Mouse (Mus musculus): ENCODE results near the gene Fat2.
A peak's percentile ranks its signal among the peaks of the same experiment; 100 is the strongest.

The Fat2 gene

DNA sequence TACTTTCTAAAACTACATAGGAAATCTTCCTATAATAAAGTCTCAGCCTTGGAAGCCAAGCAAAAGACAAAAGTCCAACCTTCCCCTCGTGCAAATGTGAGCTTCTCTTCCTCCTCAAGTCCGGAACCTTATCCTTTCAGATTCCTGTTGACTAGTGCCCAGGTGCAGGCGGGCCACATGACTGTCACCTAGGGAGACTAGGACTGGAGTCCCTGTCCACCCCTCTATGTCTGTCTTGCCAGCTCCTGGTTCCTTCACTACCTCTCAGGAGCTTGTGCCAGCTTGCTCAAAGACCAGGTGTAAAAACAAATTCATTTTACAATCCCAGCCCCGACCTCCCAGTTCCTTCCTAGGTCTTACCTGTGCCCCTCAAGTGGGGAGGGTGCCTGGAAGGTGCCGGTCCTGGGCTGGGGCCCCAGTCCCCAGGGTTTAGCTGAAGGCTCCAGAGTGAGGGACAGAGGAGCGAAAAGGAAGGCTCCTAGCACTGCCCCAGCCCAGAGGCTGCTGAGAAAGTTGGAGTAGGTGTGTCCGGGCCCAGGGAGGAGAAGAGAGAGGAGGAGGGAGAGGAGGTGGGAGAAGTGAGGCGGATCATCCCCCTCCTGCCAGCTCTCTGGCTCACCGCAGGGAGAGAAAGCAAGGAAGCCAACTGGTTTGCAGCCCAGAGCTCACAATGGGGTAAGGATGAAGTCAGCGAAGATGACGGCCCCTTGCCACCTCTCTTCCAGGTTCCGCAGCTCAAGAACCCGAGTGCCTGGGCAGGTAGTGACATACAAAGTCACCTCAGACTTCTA is at the start of gene Fat2:
TSS of gene Fat2 (minus strand) at position 464 of the 791 bp plus-strand sequence.
- no peak for DNase-seq (ENCODE audit: low spot score in 2 of 2)

DNA sequence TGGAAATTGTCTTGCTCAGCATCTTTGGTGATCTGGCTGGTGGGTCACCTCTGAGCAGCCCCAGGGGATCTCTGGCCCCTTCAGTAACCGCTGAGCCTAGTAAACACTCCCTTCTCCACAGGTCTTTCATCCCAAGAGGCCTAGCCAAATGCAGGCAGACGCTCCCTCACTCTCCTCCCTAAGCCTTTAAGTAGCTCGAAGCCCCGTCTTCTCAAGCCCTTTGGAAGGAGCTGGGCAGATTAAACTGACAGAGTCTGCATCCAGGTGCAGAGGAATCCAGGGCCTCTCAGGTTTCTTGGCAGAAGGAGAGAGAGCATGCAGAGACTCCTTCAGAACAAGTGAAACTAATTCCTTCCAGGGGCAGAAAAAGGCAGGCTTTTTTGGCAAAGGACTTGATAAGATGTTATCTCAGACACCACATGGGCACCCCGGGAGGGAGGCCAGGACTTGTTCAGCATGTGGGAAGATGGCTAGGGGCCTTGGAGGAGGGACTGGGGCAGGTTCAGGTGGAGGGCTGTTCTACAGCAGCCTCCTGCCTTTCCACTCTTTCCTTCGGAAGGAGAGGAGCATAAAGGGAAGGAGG is 47.2 kb upstream of the Fat2 start:
- no peak for DNase-seq (ENCODE audit: low spot score in 2 of 2)

GRCm38 (mm10) chr11:55380908-55381307 is 44.5 kb upstream of the Fat2 start:
- DNase-seq (ENCODE audit: low spot score in 2 of 2): no peak

- peak; percentile 59 to 68 for DNase-seq (ENCODE audit: low spot score in 2 of 2)
These were observed 42.0 kb upstream of the Fat2 start for GRCm38 (mm10) chr11:55378371-55378770.

DNA sequence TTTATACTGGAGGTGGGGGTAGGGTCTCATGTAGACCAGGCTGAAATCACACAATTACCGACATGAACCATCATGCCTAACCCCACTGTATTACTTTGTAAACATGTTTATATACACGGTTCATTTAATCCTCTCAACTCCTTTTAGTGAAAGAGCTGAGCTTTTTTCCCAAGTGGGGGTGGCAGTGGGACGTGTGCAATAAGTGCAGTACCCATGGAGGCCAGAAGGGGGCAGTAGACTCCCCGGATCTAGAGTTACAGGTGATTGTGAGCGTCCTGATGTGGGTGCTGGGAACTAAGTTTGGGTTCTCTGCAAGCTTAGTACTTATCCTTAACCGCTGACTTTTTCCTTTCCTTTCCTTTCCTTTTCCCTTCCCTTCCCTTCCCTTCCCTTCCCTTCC is 37.5 kb upstream of the Fat2 start:
- no peak for DNase-seq (ENCODE audit: low spot score in 2 of 2)

DNA sequence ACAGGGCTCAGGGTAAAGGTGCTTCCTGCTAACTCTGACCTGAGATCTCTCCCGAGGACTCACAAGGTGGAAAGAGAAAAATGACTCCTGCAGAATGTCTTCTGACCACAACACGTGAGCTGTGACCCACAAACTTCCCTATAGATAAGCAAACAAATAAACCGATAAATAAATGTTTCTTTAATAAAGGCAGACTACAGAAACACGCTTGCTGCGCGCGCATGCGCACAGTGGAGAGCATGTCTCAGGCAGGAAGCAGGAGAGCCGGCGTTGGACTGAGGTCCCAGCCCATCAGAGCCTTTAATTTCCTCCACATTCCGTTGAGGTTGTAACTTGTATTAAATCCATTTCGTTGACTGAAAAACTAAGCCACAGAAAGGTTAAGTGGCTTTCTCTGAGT is 37.0 kb upstream of the Fat2 start:
- no peak for DNase-seq (ENCODE audit: low spot score in 2 of 2)

DNA sequence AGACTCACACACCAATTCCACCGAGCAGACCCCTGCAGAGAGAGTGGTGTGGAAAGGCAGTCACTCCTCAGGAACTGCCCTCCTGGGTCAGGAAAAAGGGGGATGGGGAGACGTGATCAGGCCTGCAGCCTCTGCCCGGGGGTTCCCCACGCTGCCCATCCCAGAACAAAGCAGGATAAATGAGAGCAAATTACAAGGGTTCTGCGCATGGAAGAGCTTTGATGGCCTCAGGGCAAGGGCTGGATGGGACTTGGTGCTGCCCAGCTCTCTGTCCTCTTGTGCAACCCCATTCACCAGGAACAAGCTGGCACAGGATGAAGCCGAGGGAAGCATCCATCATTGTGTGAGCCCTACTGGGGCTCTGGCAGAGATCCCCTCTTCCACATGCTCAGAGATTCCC is 35.6 kb upstream of the Fat2 start:
- DNase-seq (ENCODE audit: low spot score in 2 of 2): no peak

- DNase-seq (ENCODE audit: low spot score in 2 of 2): no peak
These were observed 32.7 kb upstream of the Fat2 start for GRCm38 (mm10) chr11:55369093-55369471.

DNA sequence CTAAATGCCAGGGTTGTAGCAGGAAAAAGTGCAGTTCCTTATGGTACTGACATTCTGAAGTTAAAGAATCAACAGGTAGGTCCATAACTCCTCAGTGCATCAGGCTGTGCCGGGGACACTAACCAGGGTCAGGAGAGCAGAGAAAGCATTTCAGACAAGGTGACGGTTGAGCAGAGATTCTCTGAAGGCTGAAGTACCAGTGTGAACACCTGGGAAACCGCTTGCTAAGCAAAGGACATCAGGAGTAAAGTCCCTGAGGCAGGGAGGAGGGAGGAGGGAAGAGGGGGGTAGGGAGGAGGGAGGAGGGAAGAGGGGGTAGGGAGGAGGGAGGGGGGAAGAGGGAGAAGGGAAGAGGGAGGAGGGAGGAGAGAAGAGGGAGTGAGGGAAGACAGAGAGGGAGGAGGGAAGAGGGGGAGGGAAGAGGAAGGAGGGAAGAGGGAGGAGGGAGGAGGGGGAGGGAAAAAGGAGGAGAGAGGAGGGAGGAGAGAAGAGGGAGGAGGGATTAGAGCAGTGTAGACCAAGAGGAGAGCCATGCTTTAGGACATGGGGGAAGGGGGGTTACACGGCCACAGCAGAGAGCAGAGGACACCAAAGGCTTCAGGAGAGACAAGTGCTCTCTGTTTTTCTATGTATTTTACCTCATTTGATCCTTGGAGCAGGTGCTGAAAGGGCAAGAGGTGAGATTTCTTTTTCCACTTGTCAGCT is 32.2 kb upstream of the Fat2 start:
- no peak for DNase-seq (ENCODE audit: low spot score in 2 of 2)

- no peak for DNase-seq (ENCODE audit: low spot score in 2 of 2)
These were observed 31.4 kb upstream of the Fat2 start for GRCm38 (mm10) chr11:55367783-55368182.

- no peak for DNase-seq (ENCODE audit: low spot score in 2 of 2)
These were observed 29.5 kb upstream of the Fat2 start for GRCm38 (mm10) chr11:55365840-55366239.

DNA sequence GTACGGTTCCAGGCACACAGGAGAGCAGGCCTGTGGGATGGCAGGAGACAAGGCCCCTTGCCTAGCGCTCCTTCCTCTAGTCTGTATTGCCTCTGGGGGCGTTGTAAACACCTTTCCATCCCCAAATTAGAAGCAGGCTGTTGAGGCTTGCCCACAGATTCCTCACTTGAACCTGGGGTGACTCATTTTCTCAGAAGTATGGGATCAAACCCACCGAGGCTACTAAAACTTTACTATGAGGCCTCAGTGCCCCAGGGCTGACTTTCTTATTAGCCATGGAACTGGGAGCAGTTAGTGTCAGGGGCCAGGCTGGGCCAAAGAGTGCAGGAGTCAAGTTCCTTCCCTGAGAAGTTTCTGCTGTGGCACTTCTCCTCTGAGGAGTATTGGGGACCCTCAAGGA is 28.9 kb upstream of the Fat2 start:
- no peak for DNase-seq (ENCODE audit: low spot score in 2 of 2)

DNA sequence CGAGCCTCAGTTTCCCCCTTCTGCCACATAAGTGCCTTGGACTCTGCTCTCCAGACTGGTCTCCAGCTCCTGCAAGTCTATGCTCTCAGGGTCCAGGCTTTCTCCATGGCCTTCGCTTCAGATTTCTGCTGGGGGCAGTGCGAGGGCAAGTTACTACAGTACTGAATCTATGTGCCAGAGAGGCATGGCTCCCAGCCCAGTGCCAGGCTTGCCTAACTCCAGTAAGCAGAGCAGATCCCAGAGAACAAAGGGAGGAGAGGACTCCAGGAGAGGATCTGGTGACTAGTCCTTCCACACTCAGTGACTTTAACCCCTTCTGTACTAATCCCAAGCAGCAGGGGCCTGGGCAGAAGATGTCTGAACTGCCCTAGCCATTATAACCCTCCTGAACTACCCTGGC is 28.3 kb upstream of the Fat2 start:
- no peak for DNase-seq (ENCODE audit: low spot score in 2 of 2)

GRCm38 (mm10) chr11:55358094-55358783 is 21.9 kb upstream of the Fat2 start:
- DNase-seq (ENCODE audit: low spot score in 2 of 2): no peak

GRCm38 (mm10) chr11:55356846-55357245 is 20.5 kb upstream of the Fat2 start:
- no peak for DNase-seq (ENCODE audit: low spot score in 2 of 2)

- DNase-seq (ENCODE audit: low spot score in 2 of 2): no peak
These were observed 5.6 kb upstream of the Fat2 start for GRCm38 (mm10) chr11:55341961-55342371.

- DNase-seq (ENCODE audit: low spot score in 2 of 2): no peak
These were observed 4.4 kb upstream of the Fat2 start for GRCm38 (mm10) chr11:55340789-55341188.

- no peak for DNase-seq (ENCODE audit: low spot score in 2 of 2)
These were observed 837 bp upstream of the Fat2 start for GRCm38 (mm10) chr11:55337032-55337769.

DNA sequence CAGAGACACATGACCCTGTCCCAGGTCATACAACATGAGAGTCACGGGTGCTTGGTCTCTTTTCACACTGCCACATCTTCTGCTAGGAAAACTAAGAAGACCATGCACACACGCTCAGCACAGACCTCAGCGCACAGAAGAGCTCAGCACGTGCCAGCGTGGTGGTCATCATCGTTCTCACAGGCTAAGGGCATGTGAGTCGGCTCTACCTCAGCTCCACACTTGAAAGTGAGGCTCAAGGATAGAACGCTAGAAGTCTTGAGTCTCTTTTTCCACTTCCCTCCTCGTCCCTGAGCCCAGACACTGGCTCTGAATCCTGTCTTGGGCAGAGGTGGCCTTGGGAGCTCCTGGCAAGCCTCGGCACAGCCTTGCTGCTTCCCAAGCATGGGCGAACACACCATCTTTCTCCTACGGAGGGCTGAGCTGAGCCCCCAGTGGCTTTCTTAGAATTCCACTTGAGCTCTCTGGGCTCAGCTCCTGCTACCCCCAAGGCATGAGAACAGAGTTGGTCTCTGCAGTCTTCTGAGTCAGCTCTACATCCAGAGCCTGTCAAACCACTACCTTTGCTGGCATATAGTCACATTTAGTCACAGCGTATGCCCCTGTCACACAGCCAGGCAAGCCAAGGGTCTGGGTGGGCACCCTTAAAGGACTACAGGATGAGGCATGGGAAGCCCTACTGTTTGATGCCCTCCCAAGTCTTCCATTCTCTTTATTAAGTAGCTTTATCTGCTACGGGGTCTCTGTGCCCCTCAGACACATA is 869 bp downstream of the Fat2 start:
- DNase-seq (ENCODE audit: low spot score in 2 of 2): no peak

GRCm38 (mm10) chr11:55334545-55334944 is 1.8 kb downstream of the Fat2 start:
- no peak for DNase-seq (ENCODE audit: low spot score in 2 of 2)

- DNase-seq (ENCODE audit: low spot score in 2 of 2): no peak
These were observed 2.3 kb downstream of the Fat2 start for GRCm38 (mm10) chr11:55334063-55334462.

Data from right cerebral cortex, postnatal 36 days (tissue).